ENCODE assay signal across 14 mouse cellular contexts in genomic region chr5:62763046-62763445, GRCm38 (mm10). TPM values are rescaled to one million over a fixed set of nuclear protein-coding genes. Genes with fewer than 3 reads are reported as not detected.
DNase-seq lines count a peak whose midpoint lies in the region; ATAC-seq and TF ChIP-seq lines count a peak whose summit lies in the region.
"Had no signal": no experiment of that assay in that cellular context is flagged by ENCODE, and none has a peak within 500 bp of the region (broad histone marks: within the 10 kb centered on the region; RNA-seq: fewer than 3 reads in every experiment).

No protein-coding gene starts in this region.

- H3K27me3 ChIP-seq in kidney, adult 2 months (replicated peaks; ENCODE audit: control insufficient read depth, insufficient read depth, low read length) = no peaks in the 10 kb centered on the region
- no peaks in the 10 kb centered on the region for H3K27me3 ChIP-seq in CH12.LX (replicated peaks)
- no peaks in the 10 kb centered on the region for H3K27me3 ChIP-seq in lung, postnatal 0 days (replicated peaks; ENCODE audit: insufficient read depth, low read length)
- H3K27me3 ChIP-seq in limb, embryonic 10.5 days (ENCODE audit: low read depth, poor library complexity, severe bottlenecking) = peaks cover 19% of the 10 kb centered on the region; the same call in 1 of the 2 replicates

- DNase-seq in kidney, adult 2 months = peak; percentile 59
- no peak for DNase-seq in kidney, postnatal 4 days
- no peak for DNase-seq in CH12.LX (ENCODE audit: extremely low read depth)
- no peak for DNase-seq in lung, postnatal 0 days (ENCODE audit: low spot score)
- DNase-seq in urinary bladder, postnatal 14 days (ENCODE audit: low spot score) = no peak
- DNase-seq in limb, embryonic 10.5 days (ENCODE audit: low spot score) = no peak
- DNase-seq: adrenal gland, adult 2 months; cerebellum, adult 9-11 months; thymus, postnatal 25 days had no signal

- TF ChIP-seq CTCF in kidney, adult 2 months (conservative IDR thresholded peaks at IDR 0.05; ENCODE audit: insufficient read depth, insufficient read length, low read depth, low read length) = no peak
- no peak for TF ChIP-seq CTCF in CH12.LX (conservative IDR thresholded peaks at IDR 0.05 in 1 of 2, IDR thresholded peaks at IDR 0.05 in 1 of 2; ENCODE audit: low read depth in 2 of 2, low read length in 2 of 2)
- TF ChIP-seq CTCF in bone marrow macrophage, adult 2 months (IDR thresholded peaks at IDR 0.05; ENCODE audit: low read depth, low read length) = no peak
- no peak for TF ChIP-seq CTCF in lung, postnatal 0 days (IDR thresholded peaks at IDR 0.05)

- no peaks in the 10 kb centered on the region for H3K9me3 ChIP-seq in CH12.LX (replicated peaks; ENCODE audit: low read length)
- H3K9me3 ChIP-seq in lung, postnatal 0 days (ENCODE audit: low read length) = no peaks in the 10 kb centered on the region
- no peaks in the 10 kb centered on the region for H3K9me3 ChIP-seq in limb, embryonic 10.5 days (replicated peaks)
- H3K9me3 ChIP-seq: midbrain, embryonic 12.5 days had no signal

- dilution Hi-C loops in CH12.LX (cut with MboI; ENCODE audit: extremely low pct_ligation_motif_present, extremely low pct_unique_long_range_greater_than_20kb, low sequenced_read_pairs) = no loop called here

- 0 out of 2 replicates have a peak overlapping the region, but pooled peaks have one; percentile 31 for H3K4me2 ChIP-seq in CH12.LX (ENCODE audit: insufficient read depth, low read depth, poor library complexity, severe bottlenecking)
- H3K4me2 ChIP-seq in lung, postnatal 0 days (replicated peaks; ENCODE audit: low read depth, low read length) = peak overlapping the region; percentile 30
- H3K4me2 ChIP-seq: midbrain, embryonic 12.5 days had no signal

- no peak overlapping the region for H3K9ac ChIP-seq in CH12.LX (ENCODE audit: insufficient read depth, low read depth)
- no peak overlapping the region for H3K9ac ChIP-seq in lung, postnatal 0 days (replicated peaks; ENCODE audit: low read depth)
- H3K9ac ChIP-seq: midbrain, embryonic 12.5 days had no signal

- in situ Hi-C loops in CH12.LX (cut with MboI; ENCODE audit: low pct_ligation_motif_present, low pct_unique_long_range_greater_than_20kb, low sequenced_read_pairs) = no loop called here

- H3K27ac ChIP-seq in kidney, adult 2 months (ENCODE audit: insufficient read depth, low read depth, low read length) = peak overlapping the region; percentile 71
- no peak overlapping the region for H3K27ac ChIP-seq in CH12.LX (ENCODE audit: insufficient read depth, low read depth)
- H3K27ac ChIP-seq in bone marrow macrophage, adult 2 months (ENCODE audit: insufficient read depth, low read depth, low read length) = peak overlapping the region; percentile 80
- H3K27ac ChIP-seq in lung, postnatal 0 days (ENCODE audit: low read length) = peak overlapping the region; percentile 69
- no peak overlapping the region for H3K27ac ChIP-seq in limb, embryonic 10.5 days
- H3K27ac ChIP-seq: midbrain, embryonic 12.5 days had no signal

- TF ChIP-seq EP300 in CH12.LX (IDR thresholded peaks at IDR 0.05; ENCODE audit: low read length) = no peak
- no peak for TF ChIP-seq EP300 in lung, postnatal 0 days (IDR thresholded peaks at IDR 0.05)

- ATAC-seq in lung, postnatal 0 days = no peak

- H3K79me2 ChIP-seq in CH12.LX (replicated peaks; ENCODE audit: control insufficient read depth, extremely low read depth, insufficient read depth, poor library complexity, severe bottlenecking) = peaks cover 11% of the 10 kb centered on the region

- no peak overlapping the region for H3K4me3 ChIP-seq in kidney, adult 2 months (ENCODE audit: insufficient read depth, low read depth, low read length)
- H3K4me3 ChIP-seq in CH12.LX (replicated peaks in 1 of 3; ENCODE audit: low read depth in 2 of 3, low read length in 2 of 3, poor library complexity in 1 of 3) = no peak overlapping the region
- H3K4me3 ChIP-seq in bone marrow macrophage, adult 2 months (ENCODE audit: insufficient read depth, low read length) = no peak overlapping the region
- no peak overlapping the region for H3K4me3 ChIP-seq in lung, postnatal 0 days (ENCODE audit: low read depth, low read length)
- H3K4me3 ChIP-seq in limb, embryonic 10.5 days = no peak overlapping the region
- H3K4me3 ChIP-seq: midbrain, embryonic 12.5 days had no signal

- H3K4me1 ChIP-seq in kidney, adult 2 months (ENCODE audit: control insufficient read depth, insufficient read depth, low read length) = peaks cover 15% of the 10 kb centered on the region; the same call in 1 of the 2 replicates
- peaks cover 11 to 41% of the 10 kb centered on the region in 2 experiments; a peak in 3 of 4 replicates for H3K4me1 ChIP-seq in CH12.LX (ENCODE audit: control insufficient read depth in 1 of 2, insufficient read depth in 2 of 2)
- H3K4me1 ChIP-seq in bone marrow macrophage, adult 2 months (ENCODE audit: control insufficient read depth, insufficient read depth, low read length) = peaks cover 34% of the 10 kb centered on the region
- peaks cover 8% of the 10 kb centered on the region; the same call in 1 of the 2 replicates for H3K4me1 ChIP-seq in lung, postnatal 0 days (ENCODE audit: insufficient read depth, low read depth, low read length)
- peaks cover 5% of the 10 kb centered on the region for H3K4me1 ChIP-seq in limb, embryonic 10.5 days

- 63% methylated on average over 1 of the region's 1 CpGs for WGBS in kidney, adult 2 months
- 70% methylated on average over 1 of the region's 1 CpGs for WGBS in lung, postnatal 0 days
- WGBS in limb, embryonic 10.5 days = 80% methylated on average over 1 of the region's 1 CpGs

- TF ChIP-seq RAD21 in CH12.LX (IDR thresholded peaks at IDR 0.05; ENCODE audit: low read depth, low read length) = no peak

- H3K36me3 ChIP-seq in kidney, adult 2 months (ENCODE audit: control insufficient read depth, insufficient read depth, low read length) = no peaks in the 10 kb centered on the region
- peaks cover 0 to 3% of the 10 kb centered on the region in 2 experiments for H3K36me3 ChIP-seq in CH12.LX (replicated peaks in 1 of 2; ENCODE audit: control insufficient read depth in 1 of 2, insufficient read depth in 1 of 2, low read length in 1 of 2)
- no peaks in the 10 kb centered on the region for H3K36me3 ChIP-seq in lung, postnatal 0 days (ENCODE audit: insufficient read depth, low read length)
- no peaks in the 10 kb centered on the region for H3K36me3 ChIP-seq in limb, embryonic 10.5 days
- H3K36me3 ChIP-seq: midbrain, embryonic 12.5 days had no signal

- no peak for TF ChIP-seq POLR2A in kidney, adult 2 months (IDR thresholded peaks at IDR 0.05; ENCODE audit: low read depth, low read length)
- no peak for TF ChIP-seq POLR2A in CH12.LX (IDR thresholded peaks at IDR 0.05; ENCODE audit: low read depth, low read length)
- TF ChIP-seq POLR2A in bone marrow macrophage, adult 2 months (IDR thresholded peaks at IDR 0.05; ENCODE audit: borderline replicate concordance, low read depth, low read length) = no peak

TF ChIP-seq in CH12.LX, 34 proteins besides CTCF, POLR2A, EP300 and RAD21:
- TF ChIP-seq NELFE (IDR thresholded peaks at IDR 0.05; ENCODE audit: low read depth, low read length) = no peak
- no peak for TF ChIP-seq ETS1 (conservative IDR thresholded peaks at IDR 0.05; ENCODE audit: low read depth, low read length)
- no peak for TF ChIP-seq MAX (IDR thresholded peaks at IDR 0.05; ENCODE audit: low read length)
- TF ChIP-seq E2F4 (IDR thresholded peaks at IDR 0.05; ENCODE audit: insufficient replicate concordance, low read depth, low read length) = no peak
- no peak for TF ChIP-seq POLR2AphosphoS2 (IDR thresholded peaks at IDR 0.05; ENCODE audit: low read depth, low read length)
- TF ChIP-seq SMC3 (IDR thresholded peaks at IDR 0.05; ENCODE audit: low read depth, low read length) = no peak
- no peak for TF ChIP-seq GABPA (IDR thresholded peaks at IDR 0.05; ENCODE audit: insufficient replicate concordance, low read depth, low read length)
- TF ChIP-seq ZKSCAN1 (IDR thresholded peaks at IDR 0.05; ENCODE audit: borderline replicate concordance, low read depth, low read length) = no peak
- TF ChIP-seq IRF4 (IDR thresholded peaks at IDR 0.05; ENCODE audit: low read depth, low read length) = no peak
- TF ChIP-seq KAT2A (IDR thresholded peaks at IDR 0.05; ENCODE audit: insufficient replicate concordance, low read length) = no peak
- no peak for TF ChIP-seq MEF2A (IDR thresholded peaks at IDR 0.05; ENCODE audit: borderline replicate concordance, low read depth, low read length)
- no peak for TF ChIP-seq ZMIZ1 (IDR thresholded peaks at IDR 0.05; ENCODE audit: low read depth, low read length)
- TF ChIP-seq TCF12 (IDR thresholded peaks at IDR 0.05; ENCODE audit: low read depth, low read length) = no peak
- no peak for TF ChIP-seq MXI1 (IDR thresholded peaks at IDR 0.05; ENCODE audit: low read depth, low read length)
- TF ChIP-seq NRF1 (IDR thresholded peaks at IDR 0.05; ENCODE audit: low read depth, low read length) = no peak
- no peak for TF ChIP-seq MYC (IDR thresholded peaks at IDR 0.05; ENCODE audit: low read depth, low read length)
- TF ChIP-seq MAZ (IDR thresholded peaks at IDR 0.05; ENCODE audit: low read depth, low read length) = no peak
- TF ChIP-seq UBTF (IDR thresholded peaks at IDR 0.05; ENCODE audit: low read depth, low read length) = no peak
TF ChIP-seq in CH12.LX: peak in this region for 0.

RNA-seq across cellular contexts. Expression of gene Arap2, which starts 2.9 kb away (rescaled TPM):
- polyA plus RNA-seq in kidney, adult 2 months (2012; rRNA removed) = 5.0 and 6.6 TPM in 2 replicates
- 7.1 and 9.4 TPM in 2 replicates for total RNA-seq in CH12.LX (2012; rRNA removed)
- total RNA-seq in CH12.LX (2014; rRNA removed) = 15.1 and 17.7 TPM in 2 replicates
- polyA plus RNA-seq in CH12.LX (2012; ENCODE audit: insufficient read length, low read depth) = 6.1 and 6.6 TPM in 2 replicates
- 1.6 and 2.2 TPM in 2 replicates for polyA plus RNA-seq in bone marrow macrophage, adult 2 months (2012; ENCODE audit: insufficient read depth, insufficient read length, missing spikeins)
- polyA plus RNA-seq in lung, postnatal 0 days (2015; fragmentation: Nextera tagmentation; extraction: Ambion mirVana) = 20.2 and 25.5 TPM in 2 replicates
- polyA plus RNA-seq in limb, embryonic 10.5 days (2016; fragmentation: Nextera tagmentation; extraction: Ambion mirVana) = 0.43 and 0.93 TPM in 2 replicates

RNA-seq across cellular contexts. Expression of gene Dthd1, which starts 50.6 kb away (rescaled TPM):
- polyA plus RNA-seq in kidney, adult 2 months (2012; rRNA removed) = not detected in 2 replicates
- not detected in 2 replicates for total RNA-seq in CH12.LX (2012; rRNA removed)
- not detected in 2 replicates for total RNA-seq in CH12.LX (2014; rRNA removed)
- polyA plus RNA-seq in CH12.LX (2012; ENCODE audit: insufficient read length, low read depth) = not detected in 2 replicates
- not detected in 2 replicates for polyA plus RNA-seq in bone marrow macrophage, adult 2 months (2012; ENCODE audit: insufficient read depth, insufficient read length, missing spikeins)
- not detected in 2 replicates for polyA plus RNA-seq in lung, postnatal 0 days (2015; fragmentation: Nextera tagmentation; extraction: Ambion mirVana)
- polyA plus RNA-seq in limb, embryonic 10.5 days (2016; fragmentation: Nextera tagmentation; extraction: Ambion mirVana) = not detected in 2 replicates
- total RNA-seq: adrenal gland, adult 2 months; neutrophil, adult 5-6 weeks had no signal
- polyA plus RNA-seq: adrenal gland, adult 2 months; frontal cortex, adult 2 months; limb, embryonic 11.5 days; midbrain, embryonic 12.5 days had no signal

Comparison
In these comparisons a context has a peak if more than half of its experiments do, and no peak if none do; other contexts are left out.
1. H3K27ac ChIP-seq: peak in kidney, adult 2 months (single experiment), bone marrow macrophage, adult 2 months (single experiment) and lung, postnatal 0 days (single experiment); none in CH12.LX (single experiment) and limb, embryonic 10.5 days (single experiment).